Mouse (Mus musculus): ENCODE measurements around the gene Cstf3.

GRCm38 (mm10) chr2:104671724-104672123, 81.4 kb downstream of the Cstf3 start:
- TF ChIP-seq HCFC1 (IDR thresholded peaks at IDR 0.05; ENCODE audit: borderline replicate concordance, insufficient read depth, low read length) (no peak), ZC3H11A (IDR thresholded peaks at IDR 0.05; ENCODE audit: borderline replicate concordance, low read depth, low read length) (no peak), MAFK (IDR thresholded peaks at IDR 0.05; ENCODE audit: insufficient read depth, low read depth, low read length) (no peak)

All from ES-E14 (cell line).